In the genomic region with DNA sequence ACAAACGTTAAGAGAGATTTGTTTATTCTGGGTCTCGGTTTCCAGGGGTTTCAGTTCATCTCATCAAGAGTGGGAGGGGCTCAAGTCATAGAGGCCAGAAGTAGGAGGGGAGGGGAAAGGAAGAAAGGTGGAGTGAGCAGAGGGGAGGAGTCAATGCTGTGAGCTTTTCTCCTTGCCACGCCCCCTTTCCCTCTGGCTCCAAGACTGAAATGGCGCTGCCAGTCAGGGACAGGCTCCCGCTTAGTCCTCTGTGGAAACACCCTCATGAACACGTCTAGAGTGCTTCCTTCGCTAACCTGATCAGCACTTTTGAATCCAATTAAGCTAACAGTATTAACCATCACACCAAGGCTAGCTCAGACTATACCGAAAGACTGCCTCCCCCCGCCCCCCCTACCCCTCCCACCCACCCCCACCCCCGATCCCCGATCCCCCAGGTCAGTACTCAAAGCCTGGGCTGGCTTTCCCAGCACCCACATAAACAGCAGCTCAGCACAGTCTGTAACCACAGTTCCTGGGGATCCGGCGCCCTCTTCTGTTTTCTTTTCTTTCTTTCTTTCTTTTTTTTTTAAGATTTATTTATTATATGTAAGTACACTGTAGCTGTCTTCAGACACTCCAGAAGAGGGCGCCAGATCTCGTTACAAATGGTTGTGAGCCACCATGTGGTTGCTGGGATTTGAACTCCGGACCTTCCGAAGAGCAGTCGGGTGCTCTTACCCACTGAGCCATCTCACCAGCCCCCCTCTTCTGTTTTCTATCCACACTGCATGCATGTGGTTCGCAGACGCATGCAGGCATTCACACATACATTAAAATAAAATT, we compare ENCODE assay signal across 9 mouse cellular contexts.
A peak's percentile ranks its signal among the peaks of the same experiment; 100 is the strongest.
DNase-seq lines count a peak whose midpoint lies in the region; ATAC-seq and TF ChIP-seq lines count a peak whose summit lies in the region.
"Had no signal": no experiment of that assay in that cellular context is flagged by ENCODE, and none has a peak within 500 bp of the region (broad histone marks: within the 10 kb centered on the region; RNA-seq: fewer than 3 reads in every experiment).

No protein-coding gene starts in this region.

- no peak overlapping the region for H3K9ac ChIP-seq in heart, adult 2 months (ENCODE audit: low read depth, low read length)
- H3K9ac ChIP-seq in CH12.LX (ENCODE audit: insufficient read depth, low read depth), result no peak overlapping the region
- no peak overlapping the region for H3K9ac ChIP-seq in forebrain, embryonic 13.5 days
- no peak overlapping the region for H3K9ac ChIP-seq in lung, postnatal 0 days (replicated peaks; ENCODE audit: low read depth)

- H3K4me3 ChIP-seq in heart, adult 2 months, result no peak overlapping the region
- no peak overlapping the region for H3K4me3 ChIP-seq in CH12.LX (replicated peaks in 1 of 3; ENCODE audit: low read depth in 2 of 3, low read length in 2 of 3, poor library complexity in 1 of 3)
- no peak overlapping the region for H3K4me3 ChIP-seq in forebrain, embryonic 13.5 days
- peak overlapping the region; percentile 3; the same call in 1 of the 2 replicates for H3K4me3 ChIP-seq in lung, postnatal 0 days (ENCODE audit: low read depth, low read length)

- ATAC-seq in forebrain, embryonic 13.5 days, result peak; percentile 30; the same call in 1 of the 2 replicates
- peak; percentile 84 for ATAC-seq in lung, postnatal 0 days
- no peak for ATAC-seq in CD4-positive, CD25-positive, alpha-beta regulatory T cell, adult 4 months
- no peak for ATAC-seq in megakaryocyte progenitor cell, adult 5-6 weeks (replicated peaks; ENCODE audit: poor library complexity)

- no peak overlapping the region for H3K27ac ChIP-seq in heart, adult 2 months
- no peak overlapping the region for H3K27ac ChIP-seq in CH12.LX (ENCODE audit: insufficient read depth, low read depth)
- H3K27ac ChIP-seq in forebrain, embryonic 13.5 days, result no peak overlapping the region
- no peak overlapping the region for H3K27ac ChIP-seq in lung, postnatal 0 days (ENCODE audit: low read length)

- no peaks in the 10 kb centered on the region for H3K79me2 ChIP-seq in heart, adult 2 months (replicated peaks; ENCODE audit: control insufficient read depth, insufficient read depth, low read length)
- no peaks in the 10 kb centered on the region for H3K79me2 ChIP-seq in CH12.LX (replicated peaks; ENCODE audit: control insufficient read depth, extremely low read depth, insufficient read depth, poor library complexity, severe bottlenecking)

- DNase-seq in heart, adult 2 months, result no peak
- no peak for DNase-seq in heart, postnatal 14 days
- no peak for DNase-seq in CH12.LX (ENCODE audit: extremely low read depth)
- peak; percentile 91 for DNase-seq in lung, postnatal 0 days (ENCODE audit: low spot score)
- DNase-seq in left cerebral cortex, adult 9 months (ENCODE audit: low spot score in 2 of 2), result no peak
- DNase-seq: right cerebral cortex, adult 18-20 months had no signal

- 44% methylated on average over 20 of the region's 20 CpGs for WGBS in heart, adult 2 months
- WGBS in forebrain, embryonic 13.5 days, result 33% methylated on average over 20 of the region's 20 CpGs
- 38% methylated on average over 18 of the region's 20 CpGs for WGBS in lung, postnatal 0 days

- H3K4me1 ChIP-seq in heart, adult 2 months (ENCODE audit: control insufficient read depth, insufficient read depth, low read length), result no peaks in the 10 kb centered on the region
- H3K4me1 ChIP-seq in CH12.LX (ENCODE audit: control insufficient read depth in 1 of 2, insufficient read depth in 2 of 2), result peaks cover 0 to 12% of the 10 kb centered on the region in 2 experiments; a peak in 2 of 4 replicates
- H3K4me1 ChIP-seq in forebrain, embryonic 13.5 days, result peaks cover 25% of the 10 kb centered on the region
- H3K4me1 ChIP-seq in lung, postnatal 0 days (ENCODE audit: insufficient read depth, low read depth, low read length), result no peaks in the 10 kb centered on the region

- TF ChIP-seq POLR2A in heart, adult 2 months (IDR thresholded peaks at IDR 0.05; ENCODE audit: insufficient read depth, low read depth, low read length), result no peak
- TF ChIP-seq POLR2A in CH12.LX (IDR thresholded peaks at IDR 0.05; ENCODE audit: low read depth, low read length), result no peak

- dilution Hi-C loops in CH12.LX (cut with MboI; ENCODE audit: extremely low pct_ligation_motif_present, extremely low pct_unique_long_range_greater_than_20kb, low sequenced_read_pairs), result no loop called here

- H3K27me3 ChIP-seq in heart, adult 2 months (ENCODE audit: control insufficient read depth, insufficient read depth, low read length), result 0 out of 2 replicates have a peak, but pooled peaks cover 1% of the 10 kb centered on the region
- peaks cover 47% of the 10 kb centered on the region for H3K27me3 ChIP-seq in CH12.LX (replicated peaks)
- H3K27me3 ChIP-seq in forebrain, embryonic 13.5 days, result peaks cover 4% of the 10 kb centered on the region; the same call in 1 of the 2 replicates
- no peaks in the 10 kb centered on the region for H3K27me3 ChIP-seq in lung, postnatal 0 days (replicated peaks; ENCODE audit: insufficient read depth, low read length)

- in situ Hi-C loops in CH12.LX (cut with MboI; ENCODE audit: low pct_ligation_motif_present, low pct_unique_long_range_greater_than_20kb, low sequenced_read_pairs), result no loop called here

- no peak for TF ChIP-seq EP300 in heart, adult 2 months (IDR thresholded peaks at IDR 0.05; ENCODE audit: insufficient read depth, low read depth, low read length)
- no peak for TF ChIP-seq EP300 in CH12.LX (IDR thresholded peaks at IDR 0.05; ENCODE audit: low read length)
- no peak for TF ChIP-seq EP300 in lung, postnatal 0 days (IDR thresholded peaks at IDR 0.05)

- no peak overlapping the region for H3K4me2 ChIP-seq in CH12.LX (ENCODE audit: insufficient read depth, low read depth, poor library complexity, severe bottlenecking)
- peak overlapping the region; percentile 25 for H3K4me2 ChIP-seq in forebrain, embryonic 13.5 days
- H3K4me2 ChIP-seq in lung, postnatal 0 days (replicated peaks; ENCODE audit: low read depth, low read length), result peak overlapping the region; percentile 35; the same call in 1 of the 2 replicates

- peaks cover 7% of the 10 kb centered on the region for H3K9me3 ChIP-seq in CH12.LX (replicated peaks; ENCODE audit: low read length)
- H3K9me3 ChIP-seq in forebrain, embryonic 13.5 days (replicated peaks), result no peaks in the 10 kb centered on the region
- no peaks in the 10 kb centered on the region for H3K9me3 ChIP-seq in lung, postnatal 0 days (ENCODE audit: low read length)

- TF ChIP-seq CTCF in heart, adult 2 months (IDR thresholded peaks at IDR 0.05), result peak; percentile 14; the same call in 1 of the 2 replicates
- TF ChIP-seq CTCF in CH12.LX (conservative IDR thresholded peaks at IDR 0.05 in 1 of 2, IDR thresholded peaks at IDR 0.05 in 1 of 2; ENCODE audit: low read depth in 2 of 2, low read length in 2 of 2), result peak; percentile 11 to 29; a peak in 1 of 4 replicates
- no peak for TF ChIP-seq CTCF in lung, postnatal 0 days (IDR thresholded peaks at IDR 0.05)

- intact Hi-C loops in heart, adult 2 months (cut with DNase I), result no loop called here
- intact Hi-C loops in heart, postnatal 14 days (cut with DNase I), result no loop called here

- H3K36me3 ChIP-seq in heart, adult 2 months (ENCODE audit: control insufficient read depth, insufficient read depth, low read length), result no peaks in the 10 kb centered on the region
- no peaks in the 10 kb centered on the region for H3K36me3 ChIP-seq in CH12.LX (replicated peaks in 1 of 2; ENCODE audit: control insufficient read depth in 1 of 2, insufficient read depth in 1 of 2, low read length in 1 of 2)
- H3K36me3 ChIP-seq in forebrain, embryonic 13.5 days (ENCODE audit: poor library complexity, severe bottlenecking), result no peaks in the 10 kb centered on the region
- no peaks in the 10 kb centered on the region for H3K36me3 ChIP-seq in lung, postnatal 0 days (ENCODE audit: insufficient read depth, low read length)

- peak; percentile 1 for TF ChIP-seq RAD21 in CH12.LX (IDR thresholded peaks at IDR 0.05; ENCODE audit: low read depth, low read length)

TF ChIP-seq in CH12.LX, 34 proteins besides CTCF, POLR2A, EP300 and RAD21:
- TF ChIP-seq ZNF384 (IDR thresholded peaks at IDR 0.05; ENCODE audit: low read depth, low read length) (peak; percentile 28; the same call in 1 of the 2 replicates), KAT2A (IDR thresholded peaks at IDR 0.05; ENCODE audit: insufficient replicate concordance, low read length) (no peak), TBP (conservative IDR thresholded peaks at IDR 0.05; ENCODE audit: low read depth, low read length) (no peak), USF2 (conservative IDR thresholded peaks at IDR 0.05; ENCODE audit: low read depth, low read length) (no peak), HCFC1 (IDR thresholded peaks at IDR 0.05; ENCODE audit: low read depth, low read length) (no peak), ZMIZ1 (IDR thresholded peaks at IDR 0.05; ENCODE audit: low read depth, low read length) (no peak), MAFK (IDR thresholded peaks at IDR 0.05; ENCODE audit: insufficient replicate concordance, low read length) (no peak)

Comparison
In these comparisons a context has a peak if more than half of its experiments do, and no peak if none do; other contexts are left out.
1. ATAC-seq: peak in forebrain, embryonic 13.5 days (single experiment) and lung, postnatal 0 days (single experiment); none in CD4-positive, CD25-positive, alpha-beta regulatory T cell, adult 4 months (single experiment) and megakaryocyte progenitor cell, adult 5-6 weeks (single experiment).